Mouse (Mus musculus) adrenal gland, postnatal 0 days (tissue): ENCODE data around the gene Haus5. TPM values are rescaled to one million over a fixed set of nuclear protein-coding genes. Genes with fewer than 3 reads are reported as not detected.

ENCODE experiments used
- polyA plus RNA-seq: library from polyadenylated mRNA; unstranded; fragments of >200 nt; fragmentation: Nextera tagmentation; extraction: Ambion mirVana; gene quantifications from 2 replicates; pipeline ENCODE4 v1.2.1, GENCODE M21; 2015

Gene Haus5
- 14.3 and 19.0 TPM in 2 replicates for polyA plus RNA-seq

GRCm38 (mm10) chr7:30664529-30665200 is at the start of gene Haus5:
TSS of gene Haus5 (minus strand) at chr7:30664994.

GRCm38 (mm10) chr7:30711942-30712341 is 47.1 kb upstream of the Haus5 start, which contains the start of gene Atp4a:
TSS of gene Atp4a (plus strand) at chr7:30712209.

DNA sequence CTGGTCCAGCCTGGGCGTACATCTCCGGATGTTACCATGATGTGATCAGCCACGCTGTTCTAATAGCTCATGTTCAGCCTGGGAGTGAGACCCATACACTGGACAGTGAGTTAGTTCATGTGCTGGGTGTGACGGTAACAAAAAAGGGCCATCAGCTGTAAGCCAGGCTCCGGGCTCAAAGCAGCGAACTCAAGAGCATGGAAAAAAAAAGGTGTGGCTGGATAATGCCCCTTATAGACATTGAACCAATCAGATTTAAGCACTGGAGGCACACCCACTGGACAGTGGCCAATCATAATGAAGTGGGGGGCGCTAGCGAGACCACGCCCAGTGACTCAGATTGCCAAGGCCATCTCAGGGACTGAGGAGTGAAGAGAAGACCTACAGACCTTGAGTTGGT is 33.8 kb upstream of the Haus5 start, which contains the start of gene 2200002J24Rik:
Gene 2200002J24Rik, plus strand, starts transcription at position 338 of the 400 bp plus-strand sequence.

DNA sequence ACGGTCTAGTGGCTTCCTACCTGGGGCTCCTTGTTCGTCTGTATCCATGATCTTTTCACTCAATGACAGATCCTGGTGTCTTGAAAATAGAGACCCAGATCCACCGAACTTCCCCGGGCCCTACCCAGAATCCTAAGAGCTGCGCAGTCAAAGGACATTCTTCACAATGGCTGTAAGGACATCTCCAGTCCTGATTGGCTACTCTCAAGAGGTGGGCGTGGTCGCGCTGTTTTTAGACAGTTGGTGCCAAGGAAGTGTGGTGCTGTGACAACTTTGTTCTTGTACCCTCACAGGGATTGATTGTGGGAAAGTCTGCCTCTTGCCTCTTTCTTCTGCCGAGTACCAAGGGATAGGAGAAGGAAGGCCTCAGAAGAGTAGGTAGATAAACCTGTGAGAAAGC is 6.7 kb upstream of the Haus5 start, which contains the start of gene Pmis2:
Gene Pmis2, minus strand, starts transcription at position 126 of the 400 bp plus-strand sequence.

DNA sequence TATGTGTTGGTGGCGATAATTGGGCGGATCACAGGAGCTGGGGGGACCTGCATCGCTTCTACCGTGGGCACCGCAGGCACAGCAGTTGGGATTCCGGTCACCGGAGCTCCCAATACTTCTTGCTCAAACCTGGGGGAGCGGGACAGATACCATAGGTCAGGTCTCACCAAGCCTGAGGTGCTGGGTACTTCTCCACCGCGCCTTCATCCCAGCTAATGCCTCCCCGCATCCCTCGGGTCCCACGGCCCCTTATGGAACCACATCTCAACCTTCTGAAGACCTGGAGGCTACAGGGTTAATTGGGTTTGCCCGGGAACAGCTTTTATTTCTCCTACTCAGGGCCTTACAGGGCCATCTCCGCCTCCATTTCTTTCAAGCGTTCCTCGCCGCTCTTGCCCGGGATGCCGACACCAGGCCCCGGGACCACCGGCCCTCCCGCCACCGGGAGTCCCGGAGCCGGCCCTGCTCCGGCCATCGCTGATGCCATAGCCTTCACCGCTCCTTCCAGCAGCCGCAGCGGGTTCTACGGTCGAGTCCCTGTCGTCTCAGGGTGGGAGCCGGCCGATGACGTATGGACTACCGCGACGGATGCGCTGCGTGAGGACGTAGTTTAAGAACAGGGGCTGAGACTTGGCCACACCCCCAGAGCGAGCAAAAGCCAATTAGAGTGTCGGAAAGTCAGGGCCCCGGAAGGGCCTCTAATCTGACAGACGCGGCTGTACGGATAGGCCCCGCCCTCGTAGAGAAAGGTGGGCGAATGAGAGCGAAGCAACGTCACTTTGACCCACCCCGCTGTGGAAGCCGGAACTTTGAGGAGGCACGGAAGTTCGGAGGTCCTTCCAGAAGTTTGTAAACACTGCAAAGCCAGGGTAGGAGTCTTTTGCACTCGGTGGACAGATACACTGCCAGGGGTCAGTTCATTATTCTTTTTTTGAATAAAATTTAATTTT is 14.9 kb downstream of the Haus5 start, which contains the start of gene Rbm42:
Gene Rbm42, minus strand, starts transcription at position 727 of the 950 bp plus-strand sequence.

DNA sequence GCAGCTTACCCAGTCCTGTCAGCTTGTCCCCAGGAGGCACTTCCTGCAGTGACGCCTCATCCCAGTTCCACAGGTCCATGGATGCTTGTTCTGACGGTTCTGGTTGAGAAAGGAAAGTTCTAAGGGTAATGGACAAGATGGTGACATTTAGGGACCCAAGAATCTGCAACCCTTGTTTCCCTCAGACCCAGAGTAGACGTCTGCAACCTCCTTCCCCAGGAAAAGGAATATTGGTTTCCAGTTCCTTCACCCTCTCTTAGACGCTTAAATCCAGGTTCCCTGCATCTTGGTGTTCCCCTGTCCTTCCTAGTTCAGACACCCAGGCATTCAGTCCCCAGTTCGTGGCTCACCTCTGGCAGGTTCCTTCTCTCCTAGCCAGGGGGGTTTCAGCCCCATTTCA is 29.0 kb downstream of the Haus5 start, which contains the start of gene Etv2:
Gene Etv2, minus strand, starts transcription at position 101 of the 400 bp plus-strand sequence.

DNA sequence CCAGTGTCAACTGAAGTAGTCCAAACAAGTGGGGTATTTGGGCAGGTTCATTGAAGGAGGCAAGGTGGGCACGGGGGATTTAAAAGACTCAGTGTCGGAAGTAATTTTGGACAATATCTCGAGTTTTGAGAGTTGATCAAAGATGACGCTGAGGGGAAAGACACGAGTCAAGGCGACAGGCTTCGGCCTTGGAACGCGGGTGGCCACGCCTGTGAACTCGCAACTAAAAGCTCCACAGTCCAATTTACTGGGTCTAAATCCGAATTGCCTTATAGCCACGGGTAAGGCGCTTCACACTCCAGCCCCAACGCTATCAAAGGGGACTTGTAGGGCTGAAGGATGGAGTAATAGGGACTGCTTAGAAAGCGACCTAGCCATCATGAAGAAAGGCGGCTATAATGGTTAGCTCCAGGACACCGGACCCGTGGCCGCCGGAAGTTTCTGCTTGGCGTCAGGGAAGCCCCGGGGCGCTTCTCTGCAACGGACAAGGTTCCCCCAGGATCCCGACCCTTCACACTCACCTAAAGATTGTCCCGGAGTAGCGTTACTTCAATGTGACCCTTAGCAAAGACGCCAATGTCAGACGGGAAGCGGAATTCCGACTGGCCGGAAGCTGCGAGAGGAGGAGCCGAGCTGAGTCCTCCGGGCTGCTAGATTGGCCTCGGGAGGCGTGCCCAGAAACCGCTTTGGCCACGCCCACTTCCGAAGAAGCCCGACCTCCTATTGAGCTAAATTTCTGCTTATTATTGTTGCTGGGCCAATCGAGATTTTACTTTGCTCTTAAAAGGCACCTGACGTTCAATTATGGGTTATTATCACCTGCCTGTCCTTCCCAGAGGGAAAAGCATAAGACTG is 39.0 kb downstream of the Haus5 start, which contains the start of gene Cox6b1:
Gene Cox6b1, minus strand, starts transcription at position 622 of the 855 bp plus-strand sequence.

DNA sequence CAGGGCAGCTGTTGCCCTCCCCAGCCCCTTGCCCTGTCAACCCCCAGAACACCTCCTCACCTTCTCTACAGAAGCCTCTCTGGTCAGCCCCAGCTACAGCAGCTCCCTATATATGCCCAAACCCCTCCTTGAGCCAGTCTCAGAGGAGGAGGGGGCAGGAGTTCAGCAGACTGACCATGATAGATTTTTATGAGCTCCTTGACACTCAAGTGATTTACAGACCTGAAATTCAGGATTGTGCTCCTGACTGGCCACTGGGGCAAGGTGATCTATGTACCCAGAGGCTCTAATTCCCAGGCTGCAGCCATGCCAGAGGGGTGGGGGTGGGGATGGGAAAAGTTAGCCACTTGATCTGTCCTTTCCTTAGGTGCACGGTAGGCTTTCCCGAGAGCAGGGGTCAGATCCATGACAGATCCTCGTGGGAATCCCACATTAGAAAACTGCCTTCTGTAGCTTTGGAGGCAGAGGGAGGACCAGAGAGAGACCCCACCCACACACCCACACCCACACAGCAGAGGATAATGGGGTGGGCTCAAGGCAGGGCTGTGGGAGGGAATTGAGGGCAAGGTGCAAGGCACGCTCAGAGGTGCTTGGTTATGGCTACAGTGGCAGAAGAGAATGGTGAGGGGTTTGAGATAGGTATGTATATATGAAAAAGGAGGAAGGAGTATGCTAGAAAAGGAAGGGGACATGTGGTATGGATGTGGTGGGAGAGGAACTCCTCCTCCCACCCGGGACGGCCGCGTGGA is 52.0 kb downstream of the Haus5 start, which contains the start of gene Upk1a:
Gene Upk1a, minus strand, starts transcription at position 194 of the 749 bp plus-strand sequence.

Other genes starting within 250 kb of the Haus5 start
- gene Hcst, start 245.1 kb downstream of the Haus5 start, polyA plus RNA-seq = 6.9 and 9.5 TPM in 2 replicates
- 0.88 and 1.7 TPM in 2 replicates for gene Nfkbid, start 243.3 kb downstream of the Haus5 start, polyA plus RNA-seq
- 66.4 and 132 TPM in 2 replicates for gene Aplp1, start 219.5 kb downstream of the Haus5 start, polyA plus RNA-seq
- gene Kirrel2, start 207.3 kb downstream of the Haus5 start, polyA plus RNA-seq = not detected in 2 replicates
- gene Nphs1, start 206.7 kb downstream of the Haus5 start, polyA plus RNA-seq = 0.10 and 0.17 TPM in 2 replicates
- gene Prodh2, start 171.4 kb downstream of the Haus5 start, polyA plus RNA-seq = 3.3 and 7.4 TPM in 2 replicates
- 5.8 and 11.5 TPM in 2 replicates for gene Arhgap33, start 129.9 kb downstream of the Haus5 start, polyA plus RNA-seq
- 21.9 and 51.7 TPM in 2 replicates for gene Hspb6, start 112.8 kb downstream of the Haus5 start, polyA plus RNA-seq
- gene Proser3, start 112.7 kb downstream of the Haus5 start, polyA plus RNA-seq = 5.8 and 6.8 TPM in 2 replicates
- gene Lin37, start 105.2 kb downstream of the Haus5 start, polyA plus RNA-seq = 57.6 and 67.2 TPM in 2 replicates
- gene U2af1l4, start 101.7 kb downstream of the Haus5 start, polyA plus RNA-seq = 83.5 and 101 TPM in 2 replicates
- gene Gm49396, start 101.7 kb downstream of the Haus5 start, polyA plus RNA-seq = 2.8 and 5.1 TPM in 2 replicates
- gene Psenen, start 101.4 kb downstream of the Haus5 start, polyA plus RNA-seq = 179 and 205 TPM in 2 replicates
- gene Igflr1, start 99.6 kb downstream of the Haus5 start, polyA plus RNA-seq = 0.72 and 1.8 TPM in 2 replicates
- 3.7 and 4.5 TPM in 2 replicates for gene Kmt2b, start 76.3 kb downstream of the Haus5 start, polyA plus RNA-seq
- gene Zbtb32, start 66.1 kb downstream of the Haus5 start, polyA plus RNA-seq = 0.11 and 0.51 TPM in 2 replicates
- 0.55 and 0.79 TPM in 2 replicates for gene Upk1a, start 52.1 kb downstream of the Haus5 start, polyA plus RNA-seq
- gene Cox6b1, start 38.8 kb downstream of the Haus5 start, polyA plus RNA-seq = 1,273 and 1,293 TPM in 2 replicates
- not detected in 2 replicates for gene Etv2, start 29.1 kb downstream of the Haus5 start, polyA plus RNA-seq
- 83.9 and 102 TPM in 2 replicates for gene Rbm42, start 14.7 kb downstream of the Haus5 start, polyA plus RNA-seq
- not detected in 2 replicates for gene Pmis2, start 6.6 kb upstream of the Haus5 start, polyA plus RNA-seq
- 10.8 and 14.4 TPM in 2 replicates for gene 2200002J24Rik, start 33.9 kb upstream of the Haus5 start, polyA plus RNA-seq
- 2.5 and 2.7 TPM in 2 replicates for gene Atp4a, start 47.2 kb upstream of the Haus5 start, polyA plus RNA-seq
- gene Tmem147, start 64.5 kb upstream of the Haus5 start, polyA plus RNA-seq = 231 and 307 TPM in 2 replicates
- 0.11 and 0.35 TPM in 2 replicates for gene Gapdhs, start 78.7 kb upstream of the Haus5 start, polyA plus RNA-seq
- gene Sbsn, start 86.5 kb upstream of the Haus5 start, polyA plus RNA-seq = 16.2 and 29.7 TPM in 2 replicates
- gene Dmkn, start 98.8 kb upstream of the Haus5 start, polyA plus RNA-seq = 49.0 and 57.0 TPM in 2 replicates
- gene Krtdap, start 122.9 kb upstream of the Haus5 start, polyA plus RNA-seq = 32.6 and 84.5 TPM in 2 replicates
- gene Ffar2, start 158.8 kb upstream of the Haus5 start, polyA plus RNA-seq = 0.25 and 0.35 TPM in 2 replicates
- 2.1 and 5.5 TPM in 2 replicates for gene Ffar3, start 191.2 kb upstream of the Haus5 start, polyA plus RNA-seq
- gene Ffar1, start 196.6 kb upstream of the Haus5 start, polyA plus RNA-seq = not detected in 2 replicates
- 0.36 and 0.40 TPM in 2 replicates for gene Cd22, start 215.3 kb upstream of the Haus5 start, polyA plus RNA-seq
- 0.27 and 0.55 TPM in 2 replicates for gene Mag, start 249.9 kb upstream of the Haus5 start, polyA plus RNA-seq